Mouse (Mus musculus) erythroblast, adult 5-6 weeks (primary cell): ENCODE data around the gene Fam71e2. TPM values are rescaled to one million over a fixed set of nuclear protein-coding genes. Genes with fewer than 3 reads are reported as not detected.
A peak's percentile ranks its signal among the peaks of the same experiment; 100 is the strongest.
"Not testable (repeated sequence)": the region's sequence is repeated elsewhere in the genome, so short reads cannot be mapped to it uniquely, and the experiment has no call there.

Experiments
- ATAC-seq: replicated peaks from 2 replicates; pipeline ENCODE4 v1.8.0; 2016; ENCODE audit warnings: moderate number of reproducible peaks, mild to moderate bottlenecking, moderate TSS enrichment, inconsistent platforms; ENCODE audit not compliant: poor library complexity, low FRiP score, severe bottlenecking
- total RNA-seq, 2 experiments: library from RNA; stranded (forward) in 1 of 2; stranded (reverse) in 1 of 2; fragments of 150-400 nt in 1 of 2; fragments of 200-764, 138-1000 nt in 1 of 2; gene quantifications; 2 replicates each; pipeline versions ENCODE4 v1.2.3 to v1.2.4; 2015 to 2017; ENCODE audit warnings: low replicate concordance in 2 of 2

Gene Fam71e2
- total RNA-seq (2015; ENCODE audit: low replicate concordance) = not detected in 2 replicates
- not detected in 2 replicates for total RNA-seq (2017; ENCODE audit: low replicate concordance)

DNA sequence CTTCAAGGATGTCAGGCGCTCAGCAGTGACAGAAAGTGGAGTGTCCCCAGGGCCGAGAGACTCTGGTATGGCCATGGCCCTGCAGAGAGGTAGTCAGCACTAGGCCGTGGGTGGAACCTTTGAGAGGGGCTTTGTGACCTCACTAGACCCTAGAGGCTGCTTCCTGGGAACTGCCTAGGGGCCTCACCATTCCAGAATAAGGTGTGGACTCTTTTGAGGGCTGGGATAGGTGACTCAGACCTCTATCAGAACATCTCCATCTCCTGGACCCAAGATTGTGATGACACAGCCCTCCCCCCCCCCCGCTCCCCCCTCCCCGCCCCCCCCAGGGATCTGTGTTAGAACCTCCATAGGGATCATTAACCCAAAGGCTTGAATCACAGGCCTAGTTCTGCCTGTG lies at the start of gene Fam71e2:
TSS of gene Fam71e2 (minus strand) at position 101 of the 400 bp plus-strand sequence.
- no peak for ATAC-seq

DNA sequence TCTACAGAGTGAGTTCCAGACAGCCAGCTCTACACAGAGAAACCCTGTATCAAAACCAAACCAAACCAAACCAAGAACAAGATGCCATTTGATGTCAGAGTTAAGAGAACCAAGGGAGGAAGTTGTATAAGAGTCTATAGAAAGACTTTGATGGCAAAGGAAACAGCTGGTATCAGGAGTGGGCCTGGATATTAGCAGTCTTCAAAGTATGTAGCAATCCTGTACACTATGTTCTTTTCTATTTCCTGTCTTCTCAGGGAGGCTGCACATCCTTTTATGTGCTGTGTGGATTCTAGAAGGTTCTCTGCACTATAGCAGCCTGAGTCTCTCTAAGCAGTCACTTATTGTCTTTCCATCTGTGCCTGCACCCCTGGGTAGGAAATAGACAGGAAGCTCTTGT lies 45.5 kb upstream of the Fam71e2 start:
- ATAC-seq = no peak

DNA sequence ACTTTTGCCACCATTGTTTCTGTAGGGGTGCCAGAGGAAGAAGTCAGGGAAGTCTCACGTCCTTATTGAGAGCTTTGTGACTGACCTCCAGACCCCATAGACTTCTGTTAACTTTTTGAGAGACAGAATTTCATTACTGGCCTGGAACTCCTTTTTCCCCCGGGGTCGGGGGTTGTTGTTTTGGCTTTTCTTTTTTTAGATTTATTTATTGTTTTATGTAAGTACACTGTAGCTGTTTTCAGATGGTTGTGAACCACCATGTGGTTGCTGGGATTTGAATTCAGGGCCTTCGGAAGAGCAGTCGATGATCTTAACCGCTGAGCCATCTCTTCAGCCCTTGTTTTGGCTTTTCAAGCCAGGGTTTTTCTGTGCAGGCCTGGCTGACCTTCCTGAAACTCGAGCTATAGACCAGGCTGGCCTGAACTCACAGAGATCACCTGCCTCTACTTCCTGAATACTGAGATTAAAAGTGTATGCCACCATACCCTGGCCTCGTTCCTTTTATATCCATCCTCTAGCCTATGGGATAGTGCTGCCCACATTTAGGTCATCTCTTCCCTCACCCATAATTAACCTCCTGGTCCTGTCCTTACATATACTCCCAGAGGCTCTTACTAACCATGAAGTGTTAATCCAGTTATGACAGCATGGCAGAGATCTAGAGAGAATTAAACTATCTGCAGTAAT lies 42.1 kb upstream of the Fam71e2 start:
- no peak for ATAC-seq

DNA sequence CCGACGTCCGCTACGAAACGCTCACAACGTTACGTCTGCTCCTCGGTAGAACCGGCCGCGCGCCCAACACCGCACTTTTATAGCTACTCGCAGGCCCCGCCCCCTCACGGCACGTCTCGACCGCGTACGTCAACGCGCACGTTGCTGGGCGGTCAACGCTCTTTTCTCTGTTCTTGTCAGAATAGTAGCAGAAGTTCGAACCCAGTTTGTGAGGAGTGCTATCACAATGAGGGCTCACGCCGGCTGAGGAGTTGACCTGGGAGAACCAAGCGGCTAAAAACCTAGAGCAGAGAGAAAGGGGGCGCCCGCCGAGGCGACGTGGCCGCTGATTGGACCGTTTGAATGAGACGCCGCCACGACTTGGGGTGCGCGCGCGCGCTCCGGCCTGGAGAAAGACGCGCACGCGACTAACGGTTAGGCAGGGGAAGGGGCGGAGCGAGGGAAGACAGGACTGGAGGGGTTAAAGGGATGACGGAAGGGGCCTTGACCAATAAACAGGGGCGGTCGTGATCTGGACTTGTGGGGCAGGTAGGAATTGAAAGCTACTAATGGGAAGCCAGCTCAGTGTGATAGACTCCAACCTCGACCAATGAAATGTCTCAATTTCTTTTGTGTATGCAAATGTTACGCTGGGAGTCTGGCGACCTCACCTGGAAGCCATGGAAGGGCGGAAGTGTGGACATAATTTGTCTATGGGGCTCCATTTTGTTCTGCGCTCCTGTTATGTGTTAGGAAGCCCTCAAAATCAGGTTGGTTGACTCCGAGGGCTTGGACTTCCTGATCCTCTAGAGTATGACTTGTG lies 41.4 kb upstream of the Fam71e2 start, which contains the start of gene Ube2s:
TSS of gene Ube2s (minus strand) at position 288 of the 802 bp plus-strand sequence.
- ATAC-seq = peak; percentile 91

GRCm38 (mm10) chr7:4811842-4812302 lies 40.8 kb upstream of the Fam71e2 start:
- ATAC-seq = 0 out of 2 replicates have a peak, but pooled peaks have one; percentile 0

- 0 out of 2 replicates have a peak, but pooled peaks have one; percentile 6 for ATAC-seq
These were observed 40.0 kb upstream of the Fam71e2 start for GRCm38 (mm10) chr7:4811131-4811530.

GRCm38 (mm10) chr7:4806716-4807115 lies 35.6 kb upstream of the Fam71e2 start:
- ATAC-seq = peak; percentile 82

GRCm38 (mm10) chr7:4802247-4802646 lies 31.1 kb upstream of the Fam71e2 start:
- no peak for ATAC-seq

DNA sequence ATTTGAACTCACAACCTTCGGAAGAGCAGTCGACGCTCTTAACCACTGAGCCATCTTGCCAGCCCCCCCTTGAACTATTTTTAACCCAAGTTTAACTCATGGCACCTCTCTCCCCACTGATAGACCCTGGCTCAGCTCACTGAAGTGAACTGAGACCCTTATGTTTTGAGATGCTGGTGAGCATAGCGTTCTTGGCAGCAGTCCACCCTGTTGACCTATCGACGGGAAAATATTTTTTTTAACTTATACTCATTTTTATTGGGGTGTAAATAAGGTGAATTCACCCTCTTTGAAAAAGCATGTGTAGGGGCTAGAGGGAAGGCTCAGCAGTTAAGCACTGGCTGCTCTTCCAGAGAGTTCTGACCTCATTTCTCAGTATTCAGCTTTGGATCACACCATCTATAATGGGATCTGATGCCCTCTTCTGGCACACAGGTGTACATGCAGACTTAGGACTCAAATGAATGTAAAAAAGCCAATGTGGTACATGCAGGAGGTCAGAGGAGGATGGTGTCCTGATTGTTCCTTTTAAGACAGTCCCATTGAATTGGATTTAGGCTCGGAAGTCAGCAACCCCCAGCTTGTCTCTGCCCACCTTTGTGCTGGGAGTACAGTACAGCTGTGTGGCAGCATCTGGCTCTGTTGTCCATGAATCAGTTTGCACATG lies 24.8 kb upstream of the Fam71e2 start:
- peak; percentile 39; the same call in 1 of the 2 replicates for ATAC-seq

DNA sequence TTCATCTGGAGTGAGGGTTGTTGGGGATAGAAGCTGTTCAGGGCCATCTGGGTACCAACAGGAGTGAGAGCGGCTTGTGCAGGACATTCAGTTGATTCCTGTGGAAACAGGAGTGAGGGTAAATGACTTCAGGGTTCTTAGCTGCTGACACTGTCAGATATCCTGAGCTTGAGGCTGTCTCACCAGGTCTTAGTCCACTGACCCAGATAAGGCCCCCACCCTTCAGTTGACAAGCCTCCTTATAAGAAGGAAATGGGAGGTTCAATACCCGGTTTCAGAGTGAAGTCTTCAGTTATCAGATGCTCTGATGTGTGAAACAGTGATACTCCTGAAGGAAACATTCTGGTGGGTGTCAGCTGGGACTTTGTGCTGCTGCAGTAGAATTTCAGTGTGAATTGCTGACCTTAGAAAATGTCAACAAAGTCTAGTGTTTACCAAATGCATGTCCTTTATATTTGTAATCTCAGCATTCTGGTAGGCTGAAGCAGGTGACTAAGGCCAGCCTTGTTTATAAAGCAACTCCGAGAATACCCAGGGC lies 23.6 kb upstream of the Fam71e2 start:
- no peak for ATAC-seq

DNA sequence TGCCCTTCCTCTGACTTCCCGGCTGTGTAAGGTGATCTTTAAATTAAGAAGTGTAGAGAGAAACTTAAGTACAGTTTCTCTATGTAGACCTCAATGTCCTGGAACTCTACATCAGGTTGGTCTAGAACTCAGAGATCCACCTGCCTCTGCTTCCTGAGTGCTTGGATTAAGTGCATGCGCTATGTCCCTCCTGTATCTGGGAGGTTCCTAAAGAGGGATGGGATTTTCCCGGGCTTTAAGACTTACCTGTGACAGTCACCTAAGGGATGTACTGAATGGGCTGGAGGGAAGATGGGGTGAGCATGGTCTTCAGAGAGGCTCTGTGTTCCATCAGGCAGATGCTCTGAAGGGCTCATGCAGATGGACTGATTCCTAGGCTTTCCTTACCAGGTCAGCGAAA lies 22.6 kb upstream of the Fam71e2 start:
- ATAC-seq = no peak

DNA sequence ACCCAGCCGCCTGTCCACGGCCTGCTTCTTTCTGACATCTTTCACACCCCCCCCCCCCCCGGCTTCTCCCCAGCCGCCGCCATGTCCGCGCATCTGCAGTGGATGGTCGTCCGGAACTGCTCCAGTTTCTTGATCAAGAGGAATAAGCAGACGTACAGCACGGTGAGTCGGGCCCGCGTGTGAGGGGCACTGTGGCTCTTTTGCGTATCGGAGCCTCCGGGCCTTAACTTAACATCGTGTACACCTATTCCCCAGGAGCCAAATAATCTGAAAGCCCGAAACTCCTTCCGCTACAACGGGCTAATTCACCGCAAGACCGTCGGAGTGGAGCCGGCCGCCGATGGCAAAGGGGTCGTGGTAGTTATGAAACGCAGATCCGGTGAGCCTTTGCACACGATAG lies 22.1 kb upstream of the Fam71e2 start:
- not testable (repeated sequence) for ATAC-seq

DNA sequence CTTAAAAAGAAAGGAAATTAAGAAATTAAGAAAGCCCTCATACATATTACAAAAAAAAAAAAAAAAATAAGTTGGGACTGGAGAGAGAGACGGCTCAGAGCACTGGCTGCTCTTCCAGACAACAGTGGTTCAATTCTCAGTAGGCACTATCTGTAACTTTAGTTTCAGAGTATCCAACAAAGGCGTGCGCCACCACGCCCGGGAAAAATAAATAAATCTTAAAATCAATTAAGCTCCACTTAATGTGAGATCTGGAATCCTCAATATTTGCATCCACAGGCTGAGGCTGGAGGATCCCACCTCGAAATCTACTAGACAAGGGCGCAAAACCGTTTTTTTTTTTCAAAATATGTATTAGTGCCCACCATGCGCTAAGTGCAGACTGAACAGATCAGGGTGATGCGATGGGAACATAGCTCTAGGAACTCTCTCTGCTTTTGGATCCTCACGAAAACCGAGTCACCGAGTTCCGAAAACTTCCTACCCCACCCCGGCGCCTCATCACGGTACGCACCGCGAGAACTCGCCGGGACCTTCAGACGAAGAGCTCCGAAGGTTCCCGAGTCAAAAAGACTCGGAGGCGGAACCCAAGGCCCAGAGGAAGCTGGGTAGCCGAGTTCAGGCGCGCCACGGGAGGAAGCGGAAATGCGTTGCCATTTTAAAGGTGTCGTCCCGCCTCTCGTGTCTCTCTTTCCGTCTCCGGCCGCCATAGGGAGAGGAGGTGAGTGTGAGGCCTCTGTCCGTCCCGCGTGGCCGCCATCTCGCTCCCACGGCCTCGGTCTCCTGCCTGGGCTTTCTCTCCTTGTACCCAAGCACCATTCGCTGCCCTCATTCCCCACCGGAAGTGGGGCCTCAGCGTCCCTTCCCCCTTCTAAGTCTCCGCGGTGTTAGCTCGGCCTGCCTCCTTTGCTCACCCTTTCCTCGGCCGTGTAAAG lies 21.4 kb upstream of the Fam71e2 start, which contains the start of gene Rpl28:
TSS of gene Rpl28 (plus strand) at position 597 of the 935 bp plus-strand sequence.
- peak; percentile 96 for ATAC-seq

DNA sequence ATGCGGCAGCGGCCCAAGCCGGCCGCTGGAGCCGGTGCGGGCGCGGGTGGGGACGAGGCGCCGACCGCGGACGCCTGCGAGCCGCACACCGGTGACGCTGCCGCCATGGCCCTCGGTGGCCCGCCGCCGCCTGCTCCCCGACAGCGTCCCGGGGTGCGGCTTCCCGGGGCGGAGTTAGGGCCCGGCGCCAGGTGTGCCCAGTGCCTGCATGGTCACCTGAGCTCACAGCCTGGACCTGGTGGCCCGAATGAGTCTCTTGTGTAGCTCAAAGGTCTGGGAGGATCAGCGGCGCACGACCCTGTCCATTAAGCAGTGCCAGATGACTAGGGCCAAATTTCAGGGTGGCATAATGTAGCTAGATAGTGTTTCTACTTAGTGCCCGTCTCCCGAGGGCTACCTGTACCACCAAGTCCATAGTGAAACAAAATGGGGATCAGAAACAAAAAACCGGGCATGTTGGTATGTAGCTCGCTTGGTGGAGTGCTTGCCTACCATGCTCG lies 18.4 kb upstream of the Fam71e2 start, which contains the start of gene Tmem238:
TSS of gene Tmem238 (minus strand) at position 221 of the 500 bp plus-strand sequence.
- peak; percentile 39; the same call in 1 of the 2 replicates for ATAC-seq

GRCm38 (mm10) chr7:4788499-4789435 lies 17.7 kb upstream of the Fam71e2 start:
- no peak for ATAC-seq

DNA sequence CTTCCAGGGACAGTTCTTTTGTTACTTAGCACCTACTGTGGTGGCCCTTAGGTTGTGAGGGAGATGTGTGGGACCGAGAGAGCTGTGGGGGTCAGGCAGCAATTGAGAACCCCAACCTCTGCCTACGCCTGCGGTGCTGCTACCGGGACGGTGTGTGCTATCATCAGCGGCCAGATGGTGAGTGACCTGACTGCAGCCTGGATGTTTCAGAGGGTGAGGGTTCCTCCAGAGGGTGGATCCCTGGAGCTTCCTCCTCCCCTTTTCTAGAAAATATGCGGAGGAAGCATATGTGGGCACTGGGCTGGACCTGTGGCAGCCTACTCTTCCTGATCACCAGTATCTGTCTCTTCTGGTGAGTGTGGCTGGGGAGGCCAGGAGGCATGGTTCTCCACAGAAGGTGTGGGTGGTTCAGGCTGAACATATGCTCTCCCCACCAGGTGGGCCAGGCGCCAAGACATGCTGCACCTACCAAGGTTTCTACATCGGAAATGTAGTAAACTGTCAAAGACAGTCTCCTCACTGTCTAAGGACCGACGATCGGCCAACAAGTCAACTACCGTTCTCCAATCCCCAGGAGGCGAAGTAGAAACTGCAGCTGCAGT lies 12.7 kb upstream of the Fam71e2 start:
- peak; percentile 53; the same call in 1 of the 2 replicates for ATAC-seq

GRCm38 (mm10) chr7:4782759-4783158 lies 11.7 kb upstream of the Fam71e2 start, which contains the start of the genes Il11 and Tmem190:
TSS of gene Il11 (minus strand) at chr7:4782859.
TSS of gene Tmem190 (plus strand) at chr7:4782937.
- ATAC-seq = no peak
